Mouse (Mus musculus): ENCODE results near the gene Kctd7.

GRCm38 (mm10) chr5:130184193-130184856, 39.7 kb downstream of the Kctd7 start:
- TF ChIP-seq CTCF (IDR thresholded peaks at IDR 0.05; ENCODE audit: insufficient read depth, low read length): no peak
- no peak for TF ChIP-seq POLR2A (IDR thresholded peaks at IDR 0.05; ENCODE audit: borderline replicate concordance, extremely low read depth, low read depth, low read length)
